Mouse (Mus musculus) heart, embryonic 10.5 days (tissue): Measurements from ENCODE around the gene Shkbp1. TPM values are rescaled to one million over a fixed set of nuclear protein-coding genes. Genes with fewer than 3 reads are reported as not detected.

Experiments
- DNase-seq: peaks from one replicate; pipeline ENCODE4 v3.0.0-alpha.2; 2017; ENCODE audit warnings: low spot score
- H3K27ac ChIP-seq: fragments of 300-500 bp; sonication (generic); 2 replicates; pipeline ENCODE4 v1.5.1; 2016; ENCODE audit warnings: mild to moderate bottlenecking
- H3K27me3 ChIP-seq: fragments of 300-500 bp; sonication (generic); 2 replicates; pipeline ENCODE4 v1.6.1; 2016; ENCODE audit warnings: mild to moderate bottlenecking; ENCODE audit not compliant: poor library complexity, insufficient read depth, severe bottlenecking
- H3K36me3 ChIP-seq: fragments of 300-500 bp; sonication (generic); 2 replicates; pipeline ENCODE4 v1.6.1; 2016; ENCODE audit warnings: mild to moderate bottlenecking, moderate library complexity
- H3K4me1 ChIP-seq: fragments of 300-500 bp; sonication (generic); 2 replicates; pipeline ENCODE4 v1.6.1; 2016; ENCODE audit warnings: mild to moderate bottlenecking
- H3K4me3 ChIP-seq: fragments of 300-500 bp; sonication (generic); 2 replicates; pipeline ENCODE4 v1.5.1; 2016; ENCODE audit warnings: mild to moderate bottlenecking, moderate library complexity
- H3K9me3 ChIP-seq: fragments of 300-500 bp; sonication (generic); 2 replicates; pipeline ENCODE4 v1.6.1; 2016; ENCODE audit warnings: mild to moderate bottlenecking, moderate library complexity
- WGBS: fragments of 180-500 bp; shearing (Covaris S2); methylation state at CpG from one replicate; pipeline ENCODE4 v1.1.7; 2016; 5-methylcytosine and 5-hydroxymethylcytosine counted together
- polyA plus RNA-seq: library from polyadenylated mRNA; unstranded; fragments of >200 nt; fragmentation: Nextera tagmentation; extraction: Ambion mirVana; gene quantifications from 2 replicates; pipeline ENCODE4 v1.2.1, GENCODE M21; 2016

Shkbp1 gene
- polyA plus RNA-seq, 1 experiment from 2014 or later = 50.4 TPM

DNA sequence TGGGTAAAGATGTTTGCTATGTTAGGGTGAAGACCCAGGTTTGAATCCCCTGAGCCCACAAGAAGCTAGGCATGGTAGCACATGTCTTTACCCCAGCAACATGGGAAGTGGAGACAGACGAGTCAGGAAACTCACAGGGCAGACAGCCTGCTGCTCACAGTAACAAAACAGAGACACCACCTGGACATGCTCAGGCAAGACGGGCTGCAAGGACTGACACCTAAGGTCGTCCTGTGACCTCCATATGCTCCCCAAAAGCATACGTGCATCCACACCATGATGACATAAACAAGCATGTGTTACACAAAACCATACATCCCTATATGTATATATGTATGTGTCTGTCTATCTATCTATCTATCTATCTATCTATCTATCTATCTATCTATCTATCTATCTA, 25.7 kb upstream of the Shkbp1 start:
- Histone ChIP-seq H3K9me3 (no peaks in the 10 kb centered on the region), H3K27ac (no peak overlapping the region), H3K36me3 (no peaks in the 10 kb centered on the region), H3K4me3 (no peak overlapping the region), H3K27me3 (peaks cover 38% of the 10 kb centered on the region), H3K4me1 (no peaks in the 10 kb centered on the region)
- DNase-seq = no peak
- WGBS = 45% methylated on average over 4 of the region's 4 CpGs

DNA sequence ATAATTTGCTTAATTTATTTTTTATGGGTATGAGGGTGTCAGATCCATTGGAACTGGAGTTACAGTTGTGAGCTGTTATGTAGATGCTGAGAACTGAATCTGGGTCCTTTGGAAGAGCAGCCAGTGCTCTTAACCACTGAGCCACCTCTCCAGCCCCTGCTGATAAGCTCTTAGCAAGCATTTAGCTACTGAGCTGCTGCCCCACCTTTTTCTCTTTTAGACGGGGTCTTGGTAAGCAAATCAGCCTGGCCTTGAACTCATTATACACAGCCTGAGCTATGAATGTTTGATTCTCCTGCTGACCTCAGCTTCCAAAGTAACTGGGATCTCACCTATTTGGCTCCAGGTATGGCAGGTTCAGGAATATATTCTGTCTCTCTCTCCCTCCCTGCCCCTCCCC, 25.2 kb upstream of the Shkbp1 start:
- Histone ChIP-seq H3K36me3 (no peaks in the 10 kb centered on the region), H3K27me3 (peaks cover 43% of the 10 kb centered on the region), H3K9me3 (no peaks in the 10 kb centered on the region), H3K4me1 (no peaks in the 10 kb centered on the region), H3K4me3 (no peak overlapping the region), H3K27ac (no peak overlapping the region)
- 13% methylated on average over 1 of the region's 1 CpGs for WGBS
- no peak for DNase-seq

DNA sequence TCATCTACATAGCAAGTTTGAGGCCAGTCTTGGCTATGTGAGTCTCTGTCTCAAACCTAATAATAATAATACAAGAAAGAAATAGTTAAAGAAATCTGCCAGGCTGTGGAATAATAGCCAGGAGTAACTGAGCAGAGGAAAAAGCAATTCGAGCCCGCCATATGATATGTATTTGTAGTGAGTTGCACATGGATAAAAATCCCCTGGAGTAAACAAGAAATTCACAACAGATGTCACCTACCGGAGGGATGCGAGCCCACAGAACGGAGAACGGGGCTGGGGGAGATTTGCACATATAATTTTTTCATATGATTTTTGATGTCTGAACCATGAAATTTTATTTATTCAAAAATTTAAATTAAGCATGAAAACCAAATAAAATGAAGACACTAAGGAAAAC, 24.0 kb upstream of the Shkbp1 start:
- no peak overlapping the region for H3K4me3 ChIP-seq
- DNase-seq = no peak
- no peaks in the 10 kb centered on the region for H3K36me3 ChIP-seq
- 90% methylated on average over 6 of the region's 6 CpGs for WGBS
- H3K4me1 ChIP-seq = peaks cover 5% of the 10 kb centered on the region; the same call in 1 of the 2 replicates
- peaks cover 55% of the 10 kb centered on the region for H3K27me3 ChIP-seq
- H3K9me3 ChIP-seq = no peaks in the 10 kb centered on the region
- H3K27ac ChIP-seq = no peak overlapping the region

DNA sequence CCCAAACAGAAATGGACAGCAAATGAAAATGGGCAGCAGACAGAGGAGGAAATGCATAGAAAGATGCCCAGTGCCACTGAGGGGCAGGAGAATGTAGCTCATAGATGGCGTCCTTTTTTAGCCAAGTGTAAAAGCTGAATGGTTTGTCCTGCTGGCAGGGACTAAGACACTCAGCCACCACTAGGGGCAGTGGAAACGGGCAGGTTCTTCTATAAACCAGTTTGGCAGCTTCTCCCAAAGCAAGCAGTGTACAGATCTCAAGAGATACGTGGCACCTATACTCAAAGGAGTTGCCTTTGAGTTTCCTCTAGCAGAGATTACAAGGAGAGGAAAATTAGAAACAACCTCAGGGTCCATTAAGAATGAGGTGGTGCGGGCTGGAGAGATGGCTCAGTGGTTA, 22.6 kb upstream of the Shkbp1 start:
- peaks cover 5% of the 10 kb centered on the region; the same call in 1 of the 2 replicates for H3K4me1 ChIP-seq
- no peak overlapping the region for H3K27ac ChIP-seq
- H3K9me3 ChIP-seq = no peaks in the 10 kb centered on the region
- no peak for DNase-seq
- H3K27me3 ChIP-seq = peaks cover 64% of the 10 kb centered on the region
- no peaks in the 10 kb centered on the region for H3K36me3 ChIP-seq
- WGBS = 27% methylated on average over 4 of the region's 4 CpGs
- H3K4me3 ChIP-seq = no peak overlapping the region

DNA sequence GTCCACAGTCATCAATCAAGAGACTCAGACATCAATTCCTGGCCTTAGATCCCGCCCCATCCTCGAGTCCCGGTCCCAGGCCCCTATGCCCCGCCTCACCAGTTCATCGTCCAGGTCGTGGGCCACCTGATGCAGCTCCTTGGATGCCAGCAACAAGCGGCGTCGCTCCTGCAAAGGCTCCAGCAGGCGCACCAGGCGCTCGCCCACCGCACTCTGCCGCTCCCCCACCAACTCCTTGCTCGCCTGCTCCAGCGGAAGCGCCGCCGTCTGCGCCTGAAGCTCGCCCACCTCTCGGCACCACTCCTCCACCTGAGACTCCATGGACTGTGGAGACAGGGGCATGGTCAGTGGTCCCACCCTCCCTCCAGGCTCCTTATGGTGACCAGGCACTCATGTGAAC, 19.5 kb upstream of the Shkbp1 start:
- Histone ChIP-seq H3K4me1 (peaks cover 13% of the 10 kb centered on the region), H3K9me3 (no peaks in the 10 kb centered on the region), H3K4me3 (no peak overlapping the region; the same call in 1 of the 2 replicates), H3K27ac (no peak overlapping the region), H3K36me3 (no peaks in the 10 kb centered on the region), H3K27me3 (peaks cover 90% of the 10 kb centered on the region)
- no peak for DNase-seq
- whole genome bisulfite sequencing = under 1% methylated on average over 22 of the region's 22 CpGs

DNA sequence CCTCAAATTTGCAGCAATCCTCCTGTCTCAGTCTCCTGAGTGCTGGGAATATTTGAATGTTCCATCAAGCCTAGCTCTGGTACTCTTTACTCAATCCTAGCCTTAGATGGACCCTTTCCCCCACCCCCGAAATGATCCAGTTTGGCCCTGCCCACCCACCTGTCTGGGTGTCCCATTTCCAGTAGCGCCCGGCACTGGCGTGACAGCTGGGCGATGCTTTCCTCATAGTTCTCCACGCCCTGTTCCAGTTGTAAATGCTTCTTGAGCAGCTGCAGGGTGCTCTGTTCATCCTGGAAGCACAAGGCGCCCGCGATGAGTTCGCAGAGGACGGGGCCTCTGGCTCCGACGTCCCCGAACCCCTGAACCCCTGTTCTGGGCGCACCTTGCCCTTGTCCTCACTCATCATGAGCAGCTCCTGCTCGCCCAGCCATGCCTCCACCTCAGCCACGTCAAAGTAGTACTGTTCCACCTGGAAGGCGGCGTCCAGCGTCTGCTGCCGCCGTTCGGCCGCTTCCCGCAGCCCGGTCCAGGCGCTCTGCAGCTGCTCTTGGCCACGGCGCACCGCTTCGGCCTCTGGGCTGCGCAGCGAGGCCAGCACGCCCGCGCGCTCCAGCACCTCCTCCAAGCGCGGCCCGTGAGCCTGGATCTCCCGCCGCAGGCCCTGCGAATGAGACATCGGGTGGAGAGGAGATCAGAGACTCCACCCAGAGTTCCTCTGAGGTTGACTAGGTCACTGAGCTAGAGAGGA, 16.1 kb upstream of the Shkbp1 start:
- Histone ChIP-seq H3K4me3 (peak overlapping the region; percentile 46), H3K36me3 (no peaks in the 10 kb centered on the region), H3K27ac (no peak overlapping the region), H3K9me3 (peaks cover 5% of the 10 kb centered on the region; the same call in 1 of the 2 replicates), H3K27me3 (peaks cover 100% of the 10 kb centered on the region), H3K4me1 (peaks cover 21% of the 10 kb centered on the region)
- no peak for DNase-seq
- 10% methylated on average over 44 of the region's 44 CpGs for WGBS

DNA sequence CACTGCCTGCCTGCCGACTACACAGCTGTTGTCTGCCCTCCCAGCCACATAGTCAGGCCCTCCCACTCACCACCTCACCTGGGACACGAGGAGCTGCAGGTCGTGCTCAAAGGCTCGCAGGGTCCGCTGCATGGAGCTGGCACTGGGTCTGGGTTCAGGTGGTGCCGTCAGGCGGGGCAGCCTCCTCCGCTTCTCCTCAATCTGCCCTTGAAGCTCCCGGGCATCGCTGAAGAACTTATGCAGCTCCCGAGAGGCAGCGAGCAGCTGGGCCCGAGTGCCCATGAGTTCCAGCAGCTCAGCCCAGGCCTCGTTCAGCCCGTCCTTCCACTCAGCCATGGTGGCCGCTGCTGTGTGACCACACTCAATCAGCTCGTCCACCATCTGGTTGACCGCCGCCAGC, 13.3 kb upstream of the Shkbp1 start:
- no peak overlapping the region for H3K27ac ChIP-seq
- no peak overlapping the region for H3K4me3 ChIP-seq
- peaks cover 31% of the 10 kb centered on the region for H3K4me1 ChIP-seq
- no peak for DNase-seq
- WGBS = 81% methylated on average over 19 of the region's 19 CpGs
- peaks cover 100% of the 10 kb centered on the region for H3K27me3 ChIP-seq
- 0 out of 2 replicates have a peak, but pooled peaks cover 3% of the 10 kb centered on the region for H3K36me3 ChIP-seq
- H3K9me3 ChIP-seq = peaks cover 5% of the 10 kb centered on the region; the same call in 1 of the 2 replicates

DNA sequence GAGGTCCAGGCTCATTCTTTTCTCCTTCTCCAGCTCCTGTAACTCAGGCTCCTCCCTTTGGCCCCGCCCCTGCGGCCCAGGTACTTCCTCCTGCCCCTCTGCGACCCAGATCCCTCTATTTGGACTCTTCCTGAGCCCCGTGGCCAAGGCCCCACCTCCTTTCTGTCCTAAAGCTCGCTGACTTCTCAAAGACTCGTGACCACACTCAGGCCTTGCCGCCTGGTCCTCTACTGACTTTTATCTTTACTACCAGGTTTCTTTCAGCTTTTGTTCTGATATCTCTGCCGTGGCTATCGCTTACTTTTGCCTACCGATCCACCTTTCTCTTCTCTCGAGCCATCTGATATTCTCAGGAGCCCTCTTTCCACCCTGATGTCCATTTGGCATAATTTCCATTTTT, 12.2 kb upstream of the Shkbp1 start:
- WGBS = 8% methylated on average over 11 of the region's 11 CpGs
- Histone ChIP-seq H3K27me3 (peaks cover 100% of the 10 kb centered on the region), H3K36me3 (0 out of 2 replicates have a peak, but pooled peaks cover 3% of the 10 kb centered on the region), H3K4me1 (peaks cover 36% of the 10 kb centered on the region), H3K9me3 (peaks cover 5% of the 10 kb centered on the region; the same call in 1 of the 2 replicates), H3K27ac (no peak overlapping the region), H3K4me3 (peak overlapping the region; percentile 33; the same call in 1 of the 2 replicates)
- DNase-seq = no peak

DNA sequence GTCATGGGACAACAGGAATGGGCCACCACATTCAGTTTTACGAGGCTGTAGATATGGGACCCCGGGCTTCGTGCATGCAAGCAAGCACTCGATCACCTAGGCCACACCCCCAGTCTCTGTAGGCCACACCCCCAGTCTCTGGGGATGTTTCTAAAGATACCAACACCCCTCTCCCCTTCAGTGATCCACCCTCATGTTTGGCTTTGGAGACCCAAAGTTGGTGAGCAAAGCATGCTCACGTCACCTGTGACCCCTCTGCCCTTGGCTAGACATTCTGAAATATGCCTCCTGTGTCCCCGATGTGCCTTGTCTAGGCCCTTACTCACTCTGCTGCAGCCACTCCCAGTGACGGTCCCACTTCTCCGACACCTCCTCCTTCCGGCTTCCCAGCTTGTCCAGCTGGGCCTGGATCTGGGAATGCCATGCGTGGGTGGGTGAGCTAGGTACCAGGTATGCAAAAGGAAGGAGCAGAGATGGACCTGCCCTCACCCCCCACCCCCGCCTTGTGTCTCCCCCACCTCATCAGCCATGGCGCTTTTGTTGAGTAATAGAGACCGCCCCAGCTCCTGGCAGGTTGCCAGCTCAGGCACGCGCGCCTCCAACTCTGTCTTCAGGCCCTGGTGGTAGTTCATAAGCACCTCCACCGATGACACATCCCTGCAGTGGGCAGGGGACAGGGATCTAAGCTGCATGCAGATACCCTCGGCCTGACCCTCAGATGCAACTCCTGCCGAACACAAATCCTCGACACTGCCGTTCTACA, 10.4 kb upstream of the Shkbp1 start:
- Histone ChIP-seq H3K4me3 (no peak overlapping the region), H3K27ac (no peak overlapping the region), H3K4me1 (peaks cover 34% of the 10 kb centered on the region), H3K36me3 (0 out of 2 replicates have a peak, but pooled peaks cover 3% of the 10 kb centered on the region), H3K27me3 (peaks cover 96% of the 10 kb centered on the region), H3K9me3 (peaks cover 5% of the 10 kb centered on the region; the same call in 1 of the 2 replicates)
- no peak for DNase-seq
- WGBS = 40% methylated on average over 21 of the region's 21 CpGs

DNA sequence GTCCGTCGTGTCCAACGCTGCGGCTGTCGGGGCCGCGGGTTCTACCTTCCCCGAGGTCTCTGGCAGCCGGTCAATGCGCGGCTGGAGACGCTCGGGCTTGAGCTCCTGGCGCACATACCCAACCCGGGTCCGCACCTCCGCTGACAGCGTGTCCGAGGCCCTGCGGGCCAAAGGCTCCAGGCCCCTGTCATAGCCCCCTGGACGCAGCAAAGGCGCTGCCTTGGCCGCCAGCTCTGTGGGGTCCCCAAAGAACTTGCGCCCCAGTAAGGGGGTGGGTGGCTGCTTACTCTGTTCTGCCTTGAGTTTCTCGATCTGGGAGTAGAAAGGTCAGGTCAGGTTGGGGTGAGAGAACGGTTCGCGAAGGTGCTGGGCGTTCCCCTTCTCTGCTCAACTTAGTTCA, 8.6 kb upstream of the Shkbp1 start:
- H3K9me3 ChIP-seq = no peaks in the 10 kb centered on the region; the same call in 1 of the 2 replicates
- DNase-seq = no peak
- peak overlapping the region; percentile 46 for H3K4me3 ChIP-seq
- H3K27ac ChIP-seq = no peak overlapping the region; the same call in 1 of the 2 replicates
- WGBS = 4% methylated on average over 29 of the region's 29 CpGs
- H3K4me1 ChIP-seq = peaks cover 38% of the 10 kb centered on the region
- H3K27me3 ChIP-seq = peaks cover 78% of the 10 kb centered on the region
- H3K36me3 ChIP-seq = 0 out of 2 replicates have a peak, but pooled peaks cover 3% of the 10 kb centered on the region

DNA sequence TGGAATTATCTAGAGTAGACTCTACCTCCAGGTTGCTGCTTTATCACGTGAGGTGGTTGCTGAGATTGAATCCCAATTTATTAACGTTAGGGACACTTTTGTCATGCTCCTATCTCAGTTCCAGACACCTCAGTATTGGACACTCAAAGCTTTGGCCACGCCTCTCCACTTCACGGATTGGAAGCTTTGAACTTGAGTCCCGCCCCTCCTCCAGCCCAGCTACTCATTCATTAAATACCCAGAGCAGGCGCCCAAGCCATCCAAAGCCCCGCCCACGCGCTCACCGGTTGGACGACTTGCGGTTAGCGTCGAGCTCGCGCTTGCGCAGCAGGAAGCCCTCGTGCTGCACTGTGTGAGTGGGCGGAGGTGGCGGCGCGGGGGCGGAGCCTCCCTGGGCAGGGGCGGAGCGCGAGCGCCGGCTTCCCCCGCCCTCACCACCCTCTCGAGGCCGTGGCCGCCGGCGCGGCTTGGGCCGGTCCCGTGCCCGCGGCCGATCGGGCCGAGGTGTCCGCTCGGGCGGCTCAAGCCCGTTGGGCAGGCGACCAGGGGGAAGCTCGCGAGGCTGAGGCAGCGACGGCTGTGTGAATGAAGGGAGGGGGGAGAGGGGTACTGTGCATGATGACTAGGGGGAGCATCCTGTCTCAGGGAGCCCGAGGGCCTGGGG, 5.6 kb upstream of the Shkbp1 start:
- Histone ChIP-seq H3K36me3 (0 out of 2 replicates have a peak, but pooled peaks cover 3% of the 10 kb centered on the region), H3K27ac (peak overlapping the region; percentile 82), H3K27me3 (peaks cover 48% of the 10 kb centered on the region), H3K9me3 (no peaks in the 10 kb centered on the region; the same call in 1 of the 2 replicates), H3K4me3 (peak overlapping the region; percentile 70), H3K4me1 (peaks cover 42% of the 10 kb centered on the region)
- WGBS = under 1% methylated on average over 52 of the region's 52 CpGs
- peak; percentile 100 for DNase-seq

DNA sequence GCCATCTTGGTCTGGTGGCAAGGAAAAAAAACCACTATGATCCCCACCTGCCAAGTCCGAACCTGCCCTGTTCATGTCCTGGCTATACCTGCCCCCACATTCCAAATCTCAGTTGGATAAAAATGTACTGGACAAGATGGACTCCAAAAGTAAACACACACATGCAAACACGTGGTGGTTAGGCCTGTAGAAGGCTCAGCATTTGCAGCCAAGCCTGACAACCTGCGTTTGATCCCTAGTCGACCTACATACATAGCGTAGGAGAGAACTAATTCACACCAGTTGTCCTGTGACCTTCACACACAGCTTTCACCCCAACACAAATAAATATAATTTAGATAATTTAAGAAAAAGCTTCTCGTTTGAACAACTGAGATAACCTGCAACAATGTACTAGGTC, 4.9 kb upstream of the Shkbp1 start:
- Histone ChIP-seq H3K27me3 (peaks cover 41% of the 10 kb centered on the region), H3K4me1 (peaks cover 40% of the 10 kb centered on the region), H3K27ac (no peak overlapping the region), H3K9me3 (no peaks in the 10 kb centered on the region; the same call in 1 of the 2 replicates), H3K36me3 (0 out of 2 replicates have a peak, but pooled peaks cover 3% of the 10 kb centered on the region), H3K4me3 (peak overlapping the region; percentile 70)
- WGBS = 41% methylated on average over 6 of the region's 6 CpGs
- DNase-seq = no peak
